Mouse (Mus musculus) midbrain, embryonic 13.5 days (tissue): Measurements from ENCODE around the gene Tubb3. TPM values are rescaled to one million over a fixed set of nuclear protein-coding genes. Genes with fewer than 3 reads are reported as not detected.

ENCODE experiments used
- ATAC-seq: fragments of 200-750 bp; cut with Nextera tagmentation; 2 replicates; pipeline ENCODE4 v1.8.0; 2017; ENCODE audit warnings: mild to moderate bottlenecking, moderate TSS enrichment, moderate library complexity
- H3K27ac ChIP-seq: fragments of 300-500 bp; sonication (generic); 2 replicates; pipeline ENCODE4 v1.5.1; 2015; ENCODE audit warnings: inconsistent platforms, mild to moderate bottlenecking, moderate library complexity
- H3K27me3 ChIP-seq: fragments of 300-500 bp; sonication (generic); 2 replicates; pipeline ENCODE4 v1.6.1; 2015; ENCODE audit warnings: mild to moderate bottlenecking, inconsistent platforms
- H3K36me3 ChIP-seq: fragments of 300-500 bp; sonication (generic); 2 replicates; pipeline ENCODE4 v1.6.1; 2015; ENCODE audit warnings: mild to moderate bottlenecking, inconsistent platforms
- H3K4me1 ChIP-seq: fragments of 300-500 bp; sonication (generic); replicated peaks from 2 replicates; pipeline ENCODE4 v1.6.1; 2015; ENCODE audit warnings: inconsistent platforms
- H3K4me2 ChIP-seq: fragments of 300-500 bp; sonication (generic); replicated peaks from 2 replicates; pipeline ENCODE4 v1.6.1; 2015; ENCODE audit warnings: moderate library complexity, mild to moderate bottlenecking, inconsistent platforms
- H3K4me3 ChIP-seq: fragments of 300-500 bp; sonication (generic); replicated peaks from 2 replicates; pipeline ENCODE4 v1.5.1; 2015; ENCODE audit warnings: mild to moderate bottlenecking, inconsistent platforms
- H3K9ac ChIP-seq: fragments of 300-500 bp; sonication (generic); replicated peaks from 2 replicates; pipeline ENCODE4 v1.6.1; 2015; ENCODE audit warnings: mild to moderate bottlenecking, inconsistent platforms
- H3K9me3 ChIP-seq: fragments of 300-500 bp; sonication (generic); 2 replicates; pipeline ENCODE4 v1.6.1; 2016; ENCODE audit warnings: mild to moderate bottlenecking, inconsistent platforms
- WGBS: fragments of 180-500 bp; shearing (Covaris S2); methylation state at CpG from one replicate; pipeline ENCODE4 v1.1.7; 2015; 5-methylcytosine and 5-hydroxymethylcytosine counted together
- polyA plus RNA-seq: library from polyadenylated mRNA; unstranded; fragments of >200 nt; fragmentation: Nextera tagmentation; extraction: Ambion mirVana; gene quantifications from 2 replicates; pipeline ENCODE4 v1.2.1, GENCODE M21; 2015

Tubb3 gene
- polyA plus RNA-seq, 1 experiment from 2014 or later: 1,993 TPM

- no peaks in the 10 kb centered on the region for H3K27me3 ChIP-seq
- H3K36me3 ChIP-seq: peaks cover 68% of the 10 kb centered on the region
- no peak for ATAC-seq
- no peak overlapping the region for H3K27ac ChIP-seq
- H3K9me3 ChIP-seq: no peaks in the 10 kb centered on the region
- H3K4me2 ChIP-seq: no peak overlapping the region
- no peak overlapping the region for H3K4me3 ChIP-seq
- WGBS: 94% methylated on average over 9 of the region's 9 CpGs
- H3K4me1 ChIP-seq: peaks cover 13% of the 10 kb centered on the region
- H3K9ac ChIP-seq: no peak overlapping the region
These were observed 9.3 kb upstream of the Tubb3 start for GRCm38 (mm10) chr8:123401936-123402335.

- no peak for ATAC-seq
- WGBS: 94% methylated on average over 9 of the region's 9 CpGs
- Histone ChIP-seq H3K4me1 (peaks cover 19% of the 10 kb centered on the region), H3K36me3 (peaks cover 59% of the 10 kb centered on the region), H3K9ac (no peak overlapping the region), H3K27ac (no peak overlapping the region), H3K27me3 (no peaks in the 10 kb centered on the region), H3K4me3 (no peak overlapping the region), H3K4me2 (no peak overlapping the region), H3K9me3 (no peaks in the 10 kb centered on the region)
These were observed 8.4 kb upstream of the Tubb3 start for GRCm38 (mm10) chr8:123402730-123403326.

DNA sequence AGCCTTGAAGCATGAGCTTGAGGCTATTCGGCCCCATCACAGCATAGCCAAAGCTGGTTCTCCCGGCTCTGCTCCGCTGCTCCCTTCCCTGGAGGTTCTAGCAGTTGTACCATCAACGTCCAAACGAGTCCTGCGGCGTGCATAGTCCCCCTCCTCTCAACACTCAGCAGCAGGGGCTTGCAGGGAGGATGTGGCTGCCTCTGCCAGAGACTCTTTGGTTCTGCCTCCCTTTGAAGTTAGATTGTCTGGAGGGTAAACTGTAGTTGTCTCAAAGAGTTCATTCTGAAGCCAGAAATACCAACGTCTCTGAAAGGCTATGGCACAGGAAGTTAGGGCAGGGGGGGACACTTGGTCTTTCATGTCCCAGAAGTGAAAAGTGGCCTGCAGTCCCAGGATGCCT, 6.7 kb upstream of the Tubb3 start:
- Histone ChIP-seq H3K4me2 (no peak overlapping the region), H3K27ac (peak overlapping the region; percentile 5), H3K27me3 (no peaks in the 10 kb centered on the region), H3K9ac (no peak overlapping the region), H3K4me1 (peaks cover 29% of the 10 kb centered on the region), H3K9me3 (no peaks in the 10 kb centered on the region), H3K36me3 (peaks cover 42% of the 10 kb centered on the region), H3K4me3 (no peak overlapping the region)
- no peak for ATAC-seq
- 38% methylated on average over 8 of the region's 8 CpGs for WGBS

- H3K9ac ChIP-seq: no peak within 1 kb of the TSS
- peaks cover 20% of the 10 kb centered on the region for H3K36me3 ChIP-seq
- no peak within 1 kb of the TSS for H3K4me3 ChIP-seq
- H3K4me1 ChIP-seq: peaks cover 40% of the 10 kb centered on the region
- no peak within 1 kb of the TSS for H3K27ac ChIP-seq
- ATAC-seq: no peak
- 6% methylated on average over 4 of the region's 4 CpGs for WGBS
- no peaks in the 10 kb centered on the region for H3K9me3 ChIP-seq
- H3K4me2 ChIP-seq: no peak within 1 kb of the TSS
- H3K27me3 ChIP-seq: no peaks in the 10 kb centered on the region
These were observed 4.4 kb upstream of the Tubb3 start, which contains the start of gene Mc1r for GRCm38 (mm10) chr8:123406786-123407185. TSS of gene Mc1r (plus strand) at chr8:123407107.

- Histone ChIP-seq H3K36me3 (peaks cover 11% of the 10 kb centered on the region), H3K9ac (no peak overlapping the region), H3K27me3 (no peaks in the 10 kb centered on the region), H3K27ac (no peak overlapping the region), H3K4me2 (no peak overlapping the region), H3K4me3 (no peak overlapping the region), H3K9me3 (no peaks in the 10 kb centered on the region), H3K4me1 (peaks cover 40% of the 10 kb centered on the region)
- ATAC-seq: no peak
- WGBS: 95% methylated on average over 13 of the region's 13 CpGs
These were observed 3.6 kb upstream of the Tubb3 start for GRCm38 (mm10) chr8:123407612-123408011.

GRCm38 (mm10) chr8:123408586-123409544, 2.4 kb upstream of the Tubb3 start:
- H3K36me3 ChIP-seq: no peaks in the 10 kb centered on the region
- H3K4me3 ChIP-seq: peak overlapping the region; percentile 98
- peak overlapping the region; percentile 99 for H3K27ac ChIP-seq
- H3K4me2 ChIP-seq: peak overlapping the region; percentile 90
- H3K9me3 ChIP-seq: no peaks in the 10 kb centered on the region
- 74% methylated on average over 9 of the region's 9 CpGs for WGBS
- ATAC-seq: no peak
- H3K4me1 ChIP-seq: peaks cover 45% of the 10 kb centered on the region
- peak overlapping the region; percentile 100 for H3K9ac ChIP-seq
- H3K27me3 ChIP-seq: no peaks in the 10 kb centered on the region

- no peak for ATAC-seq
- peak overlapping the region; percentile 99 for H3K27ac ChIP-seq
- H3K36me3 ChIP-seq: no peaks in the 10 kb centered on the region
- 23% methylated on average over 8 of the region's 8 CpGs for WGBS
- peak overlapping the region; percentile 98 for H3K4me3 ChIP-seq
- H3K4me2 ChIP-seq: peak overlapping the region; percentile 90
- H3K27me3 ChIP-seq: no peaks in the 10 kb centered on the region
- peaks cover 50% of the 10 kb centered on the region for H3K4me1 ChIP-seq
- H3K9me3 ChIP-seq: no peaks in the 10 kb centered on the region
- H3K9ac ChIP-seq: peak overlapping the region; percentile 100
These were observed 1.1 kb upstream of the Tubb3 start for GRCm38 (mm10) chr8:123410049-123410587.

DNA sequence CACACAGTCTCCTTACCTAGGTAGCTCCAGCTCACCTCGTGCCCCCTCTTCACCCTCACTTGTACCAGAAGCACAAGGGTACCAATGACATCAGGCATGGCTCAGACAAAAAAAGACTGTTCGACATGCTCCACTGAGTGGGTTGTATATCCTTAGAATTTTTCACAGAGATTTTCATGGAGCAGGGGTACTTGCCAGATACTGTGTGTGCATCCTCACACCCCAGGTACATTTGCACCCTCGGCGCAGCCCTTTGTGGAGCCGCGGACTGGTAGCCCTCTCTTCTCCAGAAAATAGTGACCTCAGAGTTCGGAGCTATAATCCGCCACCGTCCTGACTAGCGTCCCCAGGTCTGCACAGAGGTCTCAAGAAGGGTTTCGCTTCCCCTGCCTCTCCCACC, 436 bp upstream of the Tubb3 start:
- 3% methylated on average over 11 of the region's 11 CpGs for WGBS
- 0 out of 2 replicates have a peak, but pooled peaks have one; percentile 0 for ATAC-seq
- H3K9ac ChIP-seq: peak overlapping the region; percentile 100
- peak overlapping the region; percentile 99 for H3K27ac ChIP-seq
- no peaks in the 10 kb centered on the region for H3K27me3 ChIP-seq
- H3K4me1 ChIP-seq: peaks cover 54% of the 10 kb centered on the region
- no peaks in the 10 kb centered on the region for H3K9me3 ChIP-seq
- H3K36me3 ChIP-seq: no peaks in the 10 kb centered on the region
- H3K4me3 ChIP-seq: peak overlapping the region; percentile 98
- peak overlapping the region; percentile 90 for H3K4me2 ChIP-seq

DNA sequence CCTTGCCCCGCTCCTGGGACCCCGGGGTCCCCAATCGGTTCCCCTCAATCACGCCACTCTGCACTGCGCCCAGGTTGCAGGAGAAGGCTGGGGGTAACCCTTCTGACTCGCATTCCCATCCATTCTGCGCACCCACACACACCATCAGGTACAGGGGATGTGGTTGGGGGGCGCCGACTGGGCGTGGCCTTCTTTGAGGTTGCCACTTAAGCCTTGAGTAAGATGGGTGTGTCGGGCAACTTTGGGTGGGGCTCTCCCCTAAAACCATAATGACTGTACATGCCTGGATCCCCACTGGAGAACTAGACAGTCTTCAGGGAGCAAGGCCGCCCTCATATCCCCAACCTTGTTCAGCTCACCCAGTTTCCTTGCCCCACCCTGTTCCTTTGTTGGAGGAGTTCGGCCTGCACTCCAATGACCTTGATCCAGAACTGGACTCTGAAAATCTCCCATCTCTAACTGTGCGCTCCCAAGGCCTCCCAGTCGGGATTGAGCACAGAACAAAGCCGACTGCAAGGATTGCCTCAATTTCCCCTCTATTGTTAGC, 630 bp downstream of the Tubb3 start:
- Histone ChIP-seq H3K4me2 (peak overlapping the region; percentile 90), H3K36me3 (peaks cover 4% of the 10 kb centered on the region; the same call in 1 of the 2 replicates), H3K9me3 (no peaks in the 10 kb centered on the region), H3K27me3 (no peaks in the 10 kb centered on the region), H3K4me3 (peak overlapping the region; percentile 98), H3K9ac (peak overlapping the region; percentile 100), H3K4me1 (peaks cover 61% of the 10 kb centered on the region), H3K27ac (peak overlapping the region; percentile 99)
- ATAC-seq: peak; percentile 55
- 3% methylated on average over 16 of the region's 16 CpGs for WGBS

GRCm38 (mm10) chr8:123412560-123413170, 1.4 kb downstream of the Tubb3 start:
- H3K4me1 ChIP-seq: peaks cover 62% of the 10 kb centered on the region
- peak overlapping the region; percentile 100 for H3K9ac ChIP-seq
- H3K4me2 ChIP-seq: peak overlapping the region; percentile 90
- no peaks in the 10 kb centered on the region for H3K9me3 ChIP-seq
- WGBS: under 1% methylated on average over 12 of the region's 12 CpGs
- peaks cover 4% of the 10 kb centered on the region; the same call in 1 of the 2 replicates for H3K36me3 ChIP-seq
- peak overlapping the region; percentile 99 for H3K27ac ChIP-seq
- peak; percentile 28 for ATAC-seq
- H3K4me3 ChIP-seq: peak overlapping the region; percentile 98
- H3K27me3 ChIP-seq: no peaks in the 10 kb centered on the region

- peak overlapping the region; percentile 98 for H3K4me3 ChIP-seq
- H3K27ac ChIP-seq: peak overlapping the region; percentile 99
- H3K4me1 ChIP-seq: peaks cover 66% of the 10 kb centered on the region
- no peaks in the 10 kb centered on the region for H3K9me3 ChIP-seq
- peak overlapping the region; percentile 100 for H3K9ac ChIP-seq
- 13% methylated on average over 9 of the region's 9 CpGs for WGBS
- no peak for ATAC-seq
- H3K4me2 ChIP-seq: peak overlapping the region; percentile 90
- H3K36me3 ChIP-seq: peaks cover 20% of the 10 kb centered on the region
- no peaks in the 10 kb centered on the region for H3K27me3 ChIP-seq
These were observed 3.0 kb downstream of the Tubb3 start for GRCm38 (mm10) chr8:123414255-123414654.
